Mouse (Mus musculus) hindbrain, embryonic 14.5 days (tissue): Measurements from ENCODE around the gene Mthfd2. TPM values are rescaled to one million over a fixed set of nuclear protein-coding genes. Genes with fewer than 3 reads are reported as not detected.
A peak's percentile ranks its signal among the peaks of the same experiment; 100 is the strongest.

Experiments used
- ATAC-seq: fragments of 200-750 bp; cut with Nextera tagmentation; 2 replicates; pipeline ENCODE4 v1.8.0; 2017; ENCODE audit warnings: moderate number of reproducible peaks, mild to moderate bottlenecking, moderate TSS enrichment, moderate library complexity; ENCODE audit not compliant: low FRiP score
- DNase-seq: peaks from one replicate; pipeline ENCODE4 v3.0.0-alpha.2; 2015; ENCODE audit warnings: low spot score
- H3K27ac ChIP-seq: fragments of 300-500 bp; sonication (generic); 2 replicates; pipeline ENCODE4 v1.5.1; 2014; ENCODE audit warnings: mild to moderate bottlenecking, moderate library complexity
- H3K27me3 ChIP-seq: fragments of 300-500 bp; sonication (generic); 2 replicates; pipeline ENCODE4 v1.6.1; 2014; ENCODE audit warnings: mild to moderate bottlenecking, low read length, mixed read lengths; ENCODE audit not compliant: control insufficient read depth, insufficient read depth
- H3K36me3 ChIP-seq: fragments of 300-500 bp; sonication (generic); replicated peaks from 2 replicates; pipeline ENCODE4 v1.6.1; 2014; ENCODE audit not compliant: control insufficient read depth, insufficient read depth
- H3K4me1 ChIP-seq: fragments of 300-500 bp; sonication (generic); replicated peaks from 2 replicates; pipeline ENCODE4 v1.6.1; 2014; ENCODE audit warnings: antibody characterized with exemption, low read length, mixed read lengths; ENCODE audit not compliant: control insufficient read depth, insufficient read depth
- H3K4me2 ChIP-seq: fragments of 300-500 bp; sonication (generic); replicated peaks from 2 replicates; pipeline ENCODE4 v1.6.1; 2014; ENCODE audit warnings: mild to moderate bottlenecking, moderate library complexity
- H3K4me3 ChIP-seq: fragments of 300-500 bp; sonication (generic); replicated peaks from 2 replicates; pipeline ENCODE4 v1.5.1; 2014; ENCODE audit warnings: mild to moderate bottlenecking, low read length
- H3K9ac ChIP-seq: fragments of 300-500 bp; sonication (generic); 2 replicates; pipeline ENCODE4 v1.6.1; 2014
- H3K9me3 ChIP-seq: fragments of 300-500 bp; sonication (generic); 2 replicates; pipeline ENCODE4 v1.6.1; 2016; ENCODE audit warnings: low read length; ENCODE audit not compliant: control insufficient read depth
- WGBS: fragments of 180-500 bp; shearing (Covaris S2); extraction: QIAGEN DNeasy Blood & Tissue Kit; methylation state at CpG from one replicate; pipeline ENCODE4 v1.1.7; 2014; 5-methylcytosine and 5-hydroxymethylcytosine counted together
- polyA plus RNA-seq: library from polyadenylated mRNA; unstranded; fragments of >200 nt; fragmentation: Nextera tagmentation; extraction: Ambion mirVana; gene quantifications from 2 replicates; pipeline ENCODE4 v1.2.1, GENCODE M21; 2014

Gene Mthfd2
- polyA plus RNA-seq, 1 experiment from 2014 or later, result 30.4 TPM

DNA sequence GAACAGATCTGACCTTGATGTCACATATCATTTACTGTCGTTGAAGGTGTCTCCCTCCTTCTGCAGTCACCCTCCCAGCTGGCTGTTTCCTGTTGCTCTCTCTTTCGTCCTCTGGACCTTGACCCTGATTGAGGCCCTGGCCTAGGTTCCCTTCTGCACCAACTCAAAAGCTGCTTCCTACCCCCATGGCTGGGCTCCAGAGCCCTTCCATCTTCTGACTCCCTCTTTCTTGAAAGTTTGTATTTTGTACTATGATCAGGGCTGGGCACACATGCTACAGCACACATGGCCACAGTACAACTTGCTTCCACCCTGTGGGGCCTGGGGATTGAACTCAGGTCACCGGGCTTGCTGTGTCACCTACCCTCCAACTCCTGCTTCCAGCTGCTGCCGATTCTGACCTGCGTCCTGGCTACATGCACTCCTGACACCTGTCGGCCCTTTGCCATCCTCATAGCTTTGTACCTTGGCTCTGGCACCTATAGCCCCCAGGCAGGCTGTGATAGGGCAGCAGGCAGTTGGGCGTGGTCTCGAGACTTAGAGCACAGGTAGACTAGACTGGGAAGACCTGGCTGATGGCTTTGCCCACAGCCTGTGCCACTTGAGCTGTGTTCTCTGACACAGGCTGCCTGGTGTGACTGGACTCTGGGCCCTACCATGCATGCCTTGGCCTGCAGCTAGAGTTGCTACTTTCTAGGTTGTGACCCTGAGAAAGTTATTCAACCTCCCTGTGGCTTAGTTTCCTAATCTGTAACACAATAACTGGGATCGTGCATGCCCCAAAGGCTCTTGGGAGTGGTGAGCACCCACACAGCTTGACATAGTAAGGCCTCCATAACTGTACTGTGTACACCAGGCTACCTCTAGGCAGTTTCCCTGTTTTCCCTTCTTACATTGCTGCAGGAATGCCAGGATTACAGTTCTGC, 29.4 kb upstream of the Mthfd2 start:
- ATAC-seq, result no peak
- H3K9me3 ChIP-seq, result no peaks in the 10 kb centered on the region
- DNase-seq, result no peak
- H3K36me3 ChIP-seq, result peaks cover 51% of the 10 kb centered on the region
- whole genome bisulfite sequencing, result 87% methylated on average over 9 of the region's 9 CpGs
- H3K9ac ChIP-seq, result no peak overlapping the region
- peaks cover 3% of the 10 kb centered on the region; the same call in 1 of the 2 replicates for H3K4me1 ChIP-seq
- no peak overlapping the region for H3K4me2 ChIP-seq
- H3K27ac ChIP-seq, result no peak overlapping the region
- H3K4me3 ChIP-seq, result no peak overlapping the region
- H3K27me3 ChIP-seq, result no peaks in the 10 kb centered on the region

DNA sequence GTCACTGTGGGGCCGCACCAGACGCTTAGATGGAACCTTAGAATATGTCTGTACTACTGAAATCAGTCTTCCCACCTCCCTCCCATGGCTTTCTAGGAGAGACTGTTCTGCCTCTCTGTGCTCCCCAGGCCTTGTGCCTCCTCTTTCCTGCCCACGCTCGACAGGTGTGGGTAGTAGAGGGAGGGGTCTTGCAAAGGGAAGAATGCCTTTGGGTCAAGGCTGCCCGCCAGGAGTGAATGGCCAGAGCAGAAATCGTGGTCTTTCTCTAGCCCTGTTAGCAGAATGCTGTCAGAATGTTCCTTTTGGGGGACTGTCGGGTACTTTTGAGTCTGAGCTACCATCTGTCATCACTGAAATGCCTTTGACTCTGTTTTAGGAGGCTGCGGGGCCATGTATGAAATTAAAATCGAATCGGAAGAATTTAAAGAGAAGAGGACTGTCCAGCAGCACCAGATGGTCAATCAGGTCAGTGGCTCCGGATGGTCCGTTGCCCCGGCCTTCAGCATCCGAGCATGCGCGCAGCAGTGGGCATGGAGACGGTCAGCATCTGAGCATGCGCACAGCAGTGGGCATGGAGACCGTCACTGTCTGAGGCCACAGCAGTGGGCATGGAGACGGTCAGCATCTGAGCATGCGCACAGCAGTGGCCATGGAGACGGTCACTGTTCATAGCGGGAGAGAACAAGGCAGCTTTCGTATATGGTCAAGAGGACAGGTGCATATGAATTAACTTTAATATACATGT, 27.1 kb upstream of the Mthfd2 start:
- no peak overlapping the region for H3K9ac ChIP-seq
- no peak overlapping the region for H3K27ac ChIP-seq
- ATAC-seq (no peak), DNase-seq (no peak)
- no peaks in the 10 kb centered on the region for H3K9me3 ChIP-seq
- no peak overlapping the region for H3K4me3 ChIP-seq
- no peak overlapping the region for H3K4me2 ChIP-seq
- peaks cover 32% of the 10 kb centered on the region for H3K36me3 ChIP-seq
- WGBS, result 93% methylated on average over 24 of the region's 24 CpGs
- H3K4me1 ChIP-seq, result peaks cover 11% of the 10 kb centered on the region
- no peaks in the 10 kb centered on the region for H3K27me3 ChIP-seq

- ATAC-seq, result no peak
- no peaks in the 10 kb centered on the region for H3K27me3 ChIP-seq
- no peak overlapping the region for H3K9ac ChIP-seq
- H3K27ac ChIP-seq, result no peak overlapping the region
- no peaks in the 10 kb centered on the region for H3K9me3 ChIP-seq
- 85% methylated on average over 7 of the region's 7 CpGs for WGBS
- no peak for DNase-seq
- peaks cover 32% of the 10 kb centered on the region for H3K36me3 ChIP-seq
- H3K4me2 ChIP-seq, result no peak overlapping the region
- peaks cover 11% of the 10 kb centered on the region for H3K4me1 ChIP-seq
- no peak overlapping the region for H3K4me3 ChIP-seq
Observed at GRCm38 (mm10) chr6:83351490-83352160, 25.9 kb upstream of the Mthfd2 start.

DNA sequence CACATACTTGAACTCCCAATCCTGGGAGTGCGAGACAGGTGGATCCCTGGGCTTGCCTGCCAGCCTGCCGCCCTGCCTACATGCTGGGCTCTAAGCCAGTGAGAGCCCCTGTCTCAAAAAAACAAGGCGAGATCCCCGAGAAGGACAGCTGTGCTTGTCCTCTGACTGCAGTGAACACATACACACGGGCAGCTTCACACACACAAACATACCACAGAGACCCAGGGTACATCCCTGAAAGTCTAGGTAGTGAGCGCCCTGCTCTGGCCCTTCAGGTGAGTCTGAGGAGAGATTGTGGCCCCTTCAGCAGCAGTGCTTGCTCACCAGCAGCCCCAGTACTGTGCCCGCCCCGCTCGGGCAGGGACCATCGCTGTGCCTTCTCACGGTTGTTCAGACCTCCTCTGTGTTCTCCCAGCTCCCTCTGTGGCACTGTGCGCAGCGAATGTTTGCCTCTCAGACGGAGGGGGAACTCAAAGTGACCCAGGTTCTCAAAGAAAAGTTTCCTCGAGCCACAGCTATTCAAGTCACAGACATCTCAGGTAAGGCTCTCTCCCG, 25.2 kb upstream of the Mthfd2 start:
- no peaks in the 10 kb centered on the region for H3K9me3 ChIP-seq
- H3K36me3 ChIP-seq, result peaks cover 32% of the 10 kb centered on the region
- no peak overlapping the region for H3K27ac ChIP-seq
- no peak overlapping the region for H3K9ac ChIP-seq
- H3K4me1 ChIP-seq, result peaks cover 11% of the 10 kb centered on the region
- H3K27me3 ChIP-seq, result no peaks in the 10 kb centered on the region
- DNase-seq (no peak), ATAC-seq (no peak)
- 90% methylated on average over 16 of the region's 16 CpGs for WGBS
- no peak overlapping the region for H3K4me3 ChIP-seq
- no peak overlapping the region for H3K4me2 ChIP-seq

- Histone ChIP-seq H3K4me2 (peak overlapping the region; percentile 90), H3K36me3 (peaks cover 25% of the 10 kb centered on the region), H3K27ac (no peak overlapping the region), H3K4me3 (peak overlapping the region; percentile 93), H3K9me3 (no peaks in the 10 kb centered on the region), H3K27me3 (no peaks in the 10 kb centered on the region), H3K9ac (peak overlapping the region; percentile 96), H3K4me1 (peaks cover 11% of the 10 kb centered on the region)
- no peak for DNase-seq
- WGBS, result 83% methylated on average over 7 of the region's 7 CpGs
- ATAC-seq, result no peak
Observed at GRCm38 (mm10) chr6:83350172-83350571, 24.5 kb upstream of the Mthfd2 start.

DNA sequence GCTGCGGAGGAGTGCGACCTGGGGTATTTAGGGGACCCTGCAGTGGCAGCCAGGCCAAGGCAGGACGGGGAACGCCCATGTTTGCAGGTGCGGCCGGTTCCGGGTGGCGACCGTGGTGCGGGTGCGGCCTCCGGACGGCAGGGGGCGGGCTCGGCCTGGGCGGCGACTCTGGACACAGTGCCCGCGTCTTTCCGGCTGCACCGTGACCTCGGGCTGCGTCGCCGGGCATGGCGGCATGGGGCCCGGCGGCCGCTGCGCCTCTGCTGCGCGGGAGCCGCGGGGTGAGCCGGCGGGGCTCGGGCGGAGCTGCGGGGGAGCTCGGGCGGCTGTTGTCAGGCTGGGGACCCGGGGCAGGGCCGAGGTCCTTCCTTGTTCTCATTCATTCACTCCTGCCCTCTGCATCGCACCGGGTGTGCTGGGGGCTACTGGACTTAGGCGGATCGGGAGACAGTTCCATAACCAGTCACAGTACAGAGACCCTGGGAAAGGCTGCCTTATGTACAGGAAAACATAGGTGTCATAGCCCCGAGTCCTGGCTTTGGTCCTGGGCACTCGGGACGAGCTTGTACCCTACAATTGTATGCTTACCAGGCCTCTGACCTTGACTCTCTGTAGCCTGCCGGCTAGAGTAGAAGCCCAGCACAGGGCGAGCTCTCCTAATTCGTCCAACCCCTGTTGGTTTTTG, 23.7 kb upstream of the Mthfd2 start:
- H3K9ac ChIP-seq, result peak overlapping the region; percentile 96
- peak overlapping the region; percentile 90 for H3K4me2 ChIP-seq
- H3K27ac ChIP-seq, result peak overlapping the region; percentile 74
- peak overlapping the region; percentile 93 for H3K4me3 ChIP-seq
- WGBS, result under 1% methylated on average over 50 of the region's 53 CpGs
- DNase-seq, result peak; percentile 83
- no peaks in the 10 kb centered on the region for H3K9me3 ChIP-seq
- peak; percentile 92 for ATAC-seq
- H3K36me3 ChIP-seq, result peaks cover 19% of the 10 kb centered on the region
- peaks cover 11% of the 10 kb centered on the region for H3K4me1 ChIP-seq
- H3K27me3 ChIP-seq, result no peaks in the 10 kb centered on the region

DNA sequence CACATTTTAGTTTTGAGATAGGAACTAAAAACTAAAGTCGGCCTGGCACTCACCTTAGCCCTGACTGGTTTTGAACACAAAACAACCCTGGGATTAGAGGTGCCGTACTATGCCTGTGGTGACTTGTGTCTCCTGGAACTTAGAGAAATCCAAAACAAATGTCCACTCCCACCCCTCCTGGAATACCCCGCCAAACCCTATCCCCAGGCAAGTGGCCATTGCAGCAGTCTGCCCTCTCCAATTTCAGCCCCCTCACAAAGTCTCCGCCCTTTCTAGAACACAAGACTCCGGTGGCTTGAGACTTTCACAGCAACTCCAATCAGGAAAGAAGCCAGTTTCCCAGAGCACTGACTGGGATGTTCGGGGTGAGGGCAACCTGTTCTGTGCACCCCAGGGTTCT, 23.2 kb upstream of the Mthfd2 start, which contains the start of gene Bola3:
Gene Bola3, plus strand, starts transcription at position 275 of the 400 bp plus-strand sequence.
- H3K27me3 ChIP-seq, result no peaks in the 10 kb centered on the region
- 29% methylated on average over 6 of the region's 6 CpGs for WGBS
- H3K4me1 ChIP-seq, result peaks cover 11% of the 10 kb centered on the region
- peak within 1 kb of the TSS; percentile 90 for H3K4me2 ChIP-seq
- H3K4me3 ChIP-seq, result peak within 1 kb of the TSS; percentile 93
- peaks cover 14% of the 10 kb centered on the region for H3K36me3 ChIP-seq
- DNase-seq, result no peak
- no peaks in the 10 kb centered on the region for H3K9me3 ChIP-seq
- peak within 1 kb of the TSS; percentile 74 for H3K27ac ChIP-seq
- ATAC-seq, result no peak
- H3K9ac ChIP-seq, result peak within 1 kb of the TSS; percentile 96

DNA sequence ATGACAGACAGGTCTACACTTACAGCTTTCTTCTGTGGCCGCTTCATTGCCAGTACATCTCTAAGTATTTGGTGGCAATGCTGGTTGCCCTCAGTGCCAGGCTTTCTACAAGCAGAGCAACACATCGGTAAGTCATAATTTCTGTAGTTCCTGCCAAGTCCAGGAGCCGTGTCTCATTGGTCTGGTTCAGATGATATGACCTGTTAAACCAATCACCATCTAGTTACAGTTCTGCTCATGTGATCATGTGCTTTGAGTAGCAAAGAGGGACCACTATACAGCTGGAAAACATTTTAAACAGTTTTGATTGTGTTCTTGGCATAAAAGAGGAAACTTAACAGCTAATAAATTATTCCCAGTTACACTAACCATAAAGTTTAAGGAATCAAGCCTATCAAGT, 22.2 kb upstream of the Mthfd2 start:
- Histone ChIP-seq H3K36me3 (peaks cover 11% of the 10 kb centered on the region), H3K4me2 (no peak overlapping the region), H3K4me1 (peaks cover 11% of the 10 kb centered on the region), H3K27me3 (no peaks in the 10 kb centered on the region), H3K4me3 (no peak overlapping the region), H3K9ac (no peak overlapping the region), H3K9me3 (no peaks in the 10 kb centered on the region), H3K27ac (no peak overlapping the region)
- DNase-seq, result no peak
- no peak for ATAC-seq
- WGBS, result 94% methylated on average over 3 of the region's 3 CpGs
